ENCODE assay signal across 20 mouse cellular contexts in the genomic region with DNA sequence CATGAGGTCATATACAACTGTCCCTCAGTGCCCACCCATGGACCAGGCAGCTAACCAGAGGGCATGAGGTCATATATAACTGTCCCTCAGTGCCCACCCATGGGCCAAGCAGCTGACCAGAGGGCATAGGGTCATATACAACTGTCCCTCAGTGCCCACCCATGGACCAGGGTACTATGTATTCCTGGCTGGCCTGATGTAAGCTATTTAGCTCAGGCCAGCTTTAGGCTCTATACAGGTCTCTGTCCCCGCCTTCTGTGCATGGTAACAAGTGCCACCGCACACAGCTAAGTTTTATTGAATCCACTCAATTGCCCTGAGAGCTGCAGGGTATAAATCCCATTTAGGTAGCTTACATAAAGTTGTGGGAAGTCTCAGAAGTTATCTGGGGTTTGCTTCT. TPM values are rescaled to one million over a fixed set of nuclear protein-coding genes. Genes with fewer than 3 reads are reported as not detected.
A peak's percentile ranks its signal among the peaks of the same experiment; 100 is the strongest.
DNase-seq lines count a peak whose midpoint lies in the region; ATAC-seq and TF ChIP-seq lines count a peak whose summit lies in the region.
"Had no signal": no experiment of that assay in that cellular context is flagged by ENCODE, and none has a peak within 500 bp of the region (broad histone marks: within the 10 kb centered on the region; RNA-seq: fewer than 3 reads in every experiment).

No protein-coding gene starts in this region.

- no peaks in the 10 kb centered on the region for H3K4me1 ChIP-seq in forebrain, embryonic 14.5 days (ENCODE audit: control insufficient read depth, insufficient read depth, low read length)
- peaks cover 10% of the 10 kb centered on the region for H3K4me1 ChIP-seq in forebrain, embryonic 12.5 days
- no peaks in the 10 kb centered on the region for H3K4me1 ChIP-seq in hindbrain, embryonic 11.5 days (replicated peaks; ENCODE audit: control insufficient read depth, insufficient read depth, low read length)
- H3K4me1 ChIP-seq in hindbrain, postnatal 0 days (ENCODE audit: insufficient read depth, low read length), result 0 out of 2 replicates have a peak, but pooled peaks cover 4% of the 10 kb centered on the region
- H3K4me1 ChIP-seq in midbrain, embryonic 12.5 days, result no peaks in the 10 kb centered on the region
- H3K4me1 ChIP-seq in midbrain, embryonic 13.5 days (replicated peaks), result peaks cover 5% of the 10 kb centered on the region

- H3K27me3 ChIP-seq in forebrain, embryonic 14.5 days (replicated peaks; ENCODE audit: control insufficient read depth, insufficient read depth, low read length), result no peaks in the 10 kb centered on the region
- no peaks in the 10 kb centered on the region for H3K27me3 ChIP-seq in forebrain, embryonic 12.5 days
- H3K27me3 ChIP-seq in hindbrain, embryonic 11.5 days (ENCODE audit: control insufficient read depth, insufficient read depth, low read length), result no peaks in the 10 kb centered on the region
- no peaks in the 10 kb centered on the region for H3K27me3 ChIP-seq in hindbrain, postnatal 0 days (ENCODE audit: insufficient read depth, low read length)
- H3K27me3 ChIP-seq in midbrain, embryonic 12.5 days, result no peaks in the 10 kb centered on the region
- H3K27me3 ChIP-seq in midbrain, embryonic 13.5 days, result no peaks in the 10 kb centered on the region
- H3K27me3 ChIP-seq: heart, embryonic 15.5 days had no signal

- H3K4me3 ChIP-seq in forebrain, embryonic 14.5 days (ENCODE audit: low read depth, low read length), result no peak overlapping the region
- no peak overlapping the region for H3K4me3 ChIP-seq in forebrain, embryonic 12.5 days (replicated peaks)
- H3K4me3 ChIP-seq in hindbrain, embryonic 11.5 days (ENCODE audit: low read depth, low read length), result no peak overlapping the region
- no peak overlapping the region for H3K4me3 ChIP-seq in hindbrain, postnatal 0 days (ENCODE audit: low read length)
- no peak overlapping the region for H3K4me3 ChIP-seq in midbrain, embryonic 12.5 days
- no peak overlapping the region for H3K4me3 ChIP-seq in midbrain, embryonic 13.5 days (replicated peaks)
- H3K4me3 ChIP-seq: gastrocnemius, adult 2 months; heart, embryonic 15.5 days; megakaryocyte, embryonic 14.5 days had no signal

- no peak overlapping the region for H3K9ac ChIP-seq in forebrain, embryonic 14.5 days (ENCODE audit: low read length)
- no peak overlapping the region for H3K9ac ChIP-seq in forebrain, embryonic 12.5 days
- no peak overlapping the region for H3K9ac ChIP-seq in hindbrain, embryonic 11.5 days (ENCODE audit: low read depth, low read length)
- H3K9ac ChIP-seq in hindbrain, postnatal 0 days (replicated peaks; ENCODE audit: low read length), result no peak overlapping the region
- no peak overlapping the region for H3K9ac ChIP-seq in midbrain, embryonic 12.5 days (replicated peaks)
- no peak overlapping the region for H3K9ac ChIP-seq in midbrain, embryonic 13.5 days (replicated peaks)
- H3K9ac ChIP-seq: heart, embryonic 15.5 days had no signal

- no peaks in the 10 kb centered on the region for H3K36me3 ChIP-seq in forebrain, embryonic 14.5 days (ENCODE audit: control insufficient read depth, insufficient read depth, low read length)
- H3K36me3 ChIP-seq in forebrain, embryonic 12.5 days (replicated peaks), result no peaks in the 10 kb centered on the region
- H3K36me3 ChIP-seq in hindbrain, embryonic 11.5 days (ENCODE audit: control insufficient read depth, insufficient read depth, low read length), result no peaks in the 10 kb centered on the region
- H3K36me3 ChIP-seq in hindbrain, postnatal 0 days (ENCODE audit: insufficient read depth, low read length), result no peaks in the 10 kb centered on the region
- H3K36me3 ChIP-seq in midbrain, embryonic 12.5 days, result no peaks in the 10 kb centered on the region
- no peaks in the 10 kb centered on the region for H3K36me3 ChIP-seq in midbrain, embryonic 13.5 days
- H3K36me3 ChIP-seq: heart, embryonic 15.5 days had no signal

- no peak overlapping the region for H3K4me2 ChIP-seq in forebrain, embryonic 14.5 days (ENCODE audit: low read length)
- H3K4me2 ChIP-seq in forebrain, embryonic 12.5 days, result no peak overlapping the region
- no peak overlapping the region for H3K4me2 ChIP-seq in hindbrain, embryonic 11.5 days (replicated peaks; ENCODE audit: low read depth, low read length)
- no peak overlapping the region for H3K4me2 ChIP-seq in hindbrain, postnatal 0 days (ENCODE audit: low read depth, low read length)
- no peak overlapping the region for H3K4me2 ChIP-seq in midbrain, embryonic 12.5 days (replicated peaks)
- H3K4me2 ChIP-seq in midbrain, embryonic 13.5 days (replicated peaks), result no peak overlapping the region
- H3K4me2 ChIP-seq: heart, embryonic 15.5 days had no signal

- no peaks in the 10 kb centered on the region for H3K9me3 ChIP-seq in forebrain, embryonic 14.5 days (replicated peaks; ENCODE audit: control insufficient read depth, low read length)
- no peaks in the 10 kb centered on the region for H3K9me3 ChIP-seq in forebrain, embryonic 12.5 days
- H3K9me3 ChIP-seq in hindbrain, embryonic 11.5 days (ENCODE audit: control insufficient read depth, low read length), result no peaks in the 10 kb centered on the region
- no peaks in the 10 kb centered on the region for H3K9me3 ChIP-seq in hindbrain, postnatal 0 days (ENCODE audit: low read length)
- H3K9me3 ChIP-seq in midbrain, embryonic 12.5 days, result no peaks in the 10 kb centered on the region
- no peaks in the 10 kb centered on the region for H3K9me3 ChIP-seq in midbrain, embryonic 13.5 days
- H3K9me3 ChIP-seq: heart, embryonic 15.5 days; megakaryocyte, embryonic 14.5 days had no signal

- no peak overlapping the region for H3K27ac ChIP-seq in forebrain, embryonic 14.5 days (ENCODE audit: low read depth, low read length)
- no peak overlapping the region for H3K27ac ChIP-seq in forebrain, embryonic 12.5 days
- H3K27ac ChIP-seq in hindbrain, embryonic 11.5 days (ENCODE audit: low read depth, low read length), result no peak overlapping the region
- H3K27ac ChIP-seq in hindbrain, postnatal 0 days, result no peak overlapping the region
- H3K27ac ChIP-seq in midbrain, embryonic 12.5 days (replicated peaks), result no peak overlapping the region
- no peak overlapping the region for H3K27ac ChIP-seq in midbrain, embryonic 13.5 days
- H3K27ac ChIP-seq: gastrocnemius, adult 2 months; heart, embryonic 15.5 days had no signal

- peak; percentile 37; the same call in 1 of the 2 replicates for ATAC-seq in forebrain, embryonic 14.5 days
- ATAC-seq in forebrain, embryonic 12.5 days (ENCODE audit: low FRiP score), result no peak
- peak; percentile 23; the same call in 1 of the 2 replicates for ATAC-seq in hindbrain, embryonic 11.5 days (ENCODE audit: low FRiP score)
- no peak for ATAC-seq in hindbrain, postnatal 0 days
- ATAC-seq in midbrain, embryonic 12.5 days (ENCODE audit: low FRiP score, low read depth), result 0 out of 2 replicates have a peak, but pooled peaks have one; percentile 19
- ATAC-seq in midbrain, embryonic 13.5 days, result no peak
- 0 out of 2 replicates have a peak, but pooled peaks have one; percentile 9 for ATAC-seq in monocyte, adult 5-6 weeks (replicated peaks; ENCODE audit: insufficient number of reproducible peaks, low FRiP score, low TSS enrichment, poor library complexity, severe bottlenecking)

- TF ChIP-seq CTCF in hindbrain, postnatal 0 days (IDR thresholded peaks at IDR 0.05; ENCODE audit: low read depth), result no peak

- WGBS in forebrain, embryonic 14.5 days, result 100% methylated on average over 2 of the region's 2 CpGs
- 95% methylated on average over 2 of the region's 2 CpGs for WGBS in forebrain, embryonic 12.5 days
- 100% methylated on average over 2 of the region's 2 CpGs for WGBS in hindbrain, embryonic 11.5 days
- WGBS in hindbrain, postnatal 0 days, result 95% methylated on average over 2 of the region's 2 CpGs
- WGBS in midbrain, embryonic 12.5 days, result 92% methylated on average over 2 of the region's 2 CpGs
- 93% methylated on average over 2 of the region's 2 CpGs for WGBS in midbrain, embryonic 13.5 days

- DNase-seq in forebrain, embryonic 14.5 days (ENCODE audit: low spot score), result no peak
- DNase-seq in hindbrain, embryonic 11.5 days (ENCODE audit: low spot score), result no peak
- no peak for DNase-seq in hindbrain, postnatal 0 days (ENCODE audit: low spot score)
- DNase-seq: adrenal gland, postnatal 25 days; cerebellum, adult 11 months; cerebellum, postnatal 14 days; gastrocnemius, adult 2 months; kidney, postnatal 25 days; liver; lung, postnatal 14 days; right cerebral cortex, postnatal 14 days; spleen, adult 18-20 months; thymus, adult 18-20 months; thymus, postnatal 4 days had no signal

RNA-seq across cellular contexts. Expression of a gene that starts 7.3 kb away (rescaled TPM):
- polyA plus RNA-seq in forebrain, embryonic 14.5 days (2014; fragmentation: Nextera tagmentation; extraction: Ambion mirVana), result 6.5 and 6.9 TPM in 2 replicates
- polyA plus RNA-seq in forebrain, embryonic 12.5 days (2016; fragmentation: Nextera tagmentation; extraction: Ambion mirVana), result 8.4 and 9.0 TPM in 2 replicates
- 14.0 and 16.7 TPM in 2 replicates for polyA plus RNA-seq in hindbrain, embryonic 11.5 days (2014; fragmentation: Nextera tagmentation; extraction: Ambion mirVana)
- total RNA-seq in hindbrain, postnatal 0 days (2014; rRNA removed), result 28.9 and 37.1 TPM in 2 replicates
- 3.7 and 4.4 TPM in 2 replicates for polyA plus RNA-seq in hindbrain, postnatal 0 days (2015; fragmentation: Nextera tagmentation; extraction: Ambion mirVana)
- polyA plus RNA-seq in midbrain, embryonic 12.5 days (2016; fragmentation: Nextera tagmentation; extraction: Ambion mirVana), result 7.9 and 8.3 TPM in 2 replicates
- 6.1 TPM in 2 replicates for polyA plus RNA-seq in midbrain, embryonic 13.5 days (2015; fragmentation: Nextera tagmentation; extraction: Ambion mirVana)
- total RNA-seq in monocyte, adult 5-6 weeks (2017), result 0.48 to 1.8 TPM (median 1.7 TPM) in 3 replicates

Comparison
In these comparisons a context has a peak if more than half of its experiments do, and no peak if none do; other contexts are left out.
1. ATAC-seq: peak in forebrain, embryonic 14.5 days (single experiment), hindbrain, embryonic 11.5 days (single experiment), midbrain, embryonic 12.5 days (single experiment) and monocyte, adult 5-6 weeks (single experiment); none in forebrain, embryonic 12.5 days (single experiment), hindbrain, postnatal 0 days (single experiment) and midbrain, embryonic 13.5 days (single experiment).